Mouse (Mus musculus) neural tube, embryonic 11.5 days (tissue): Measurements from ENCODE around the gene Abi2. TPM values are rescaled to one million over a fixed set of nuclear protein-coding genes. Genes with fewer than 3 reads are reported as not detected.

Source experiments
- ATAC-seq: fragments of 200-750 bp; cut with Nextera tagmentation; 2 replicates; pipeline ENCODE4 v1.8.0; 2017; ENCODE audit warnings: moderate number of reproducible peaks, mild to moderate bottlenecking, moderate TSS enrichment, moderate library complexity; ENCODE audit not compliant: insufficient read depth, low FRiP score, low TSS enrichment
- DNase-seq: peaks from one replicate; pipeline ENCODE4 v3.0.0-alpha.2; 2015; ENCODE audit warnings: low spot score
- H3K27ac ChIP-seq: fragments of 300-500 bp; sonication (generic); 2 replicates; pipeline ENCODE4 v1.5.1; 2014; ENCODE audit warnings: low read depth, mild to moderate bottlenecking, low read length
- H3K27me3 ChIP-seq: fragments of 300-500 bp; sonication (generic); 2 replicates; pipeline ENCODE4 v1.6.1; 2014; ENCODE audit warnings: mild to moderate bottlenecking, low read length, mixed read lengths; ENCODE audit not compliant: control insufficient read depth, insufficient read depth
- H3K36me3 ChIP-seq: fragments of 300-500 bp; sonication (generic); 2 replicates; pipeline ENCODE4 v1.6.1; 2014; ENCODE audit warnings: mild to moderate bottlenecking, low read length, moderate library complexity, mixed read lengths; ENCODE audit not compliant: control insufficient read depth, insufficient read depth
- H3K4me1 ChIP-seq: fragments of 300-500 bp; sonication (generic); 2 replicates; pipeline ENCODE4 v1.6.1; 2014; ENCODE audit warnings: low read length, mixed read lengths; ENCODE audit not compliant: control insufficient read depth, insufficient read depth
- H3K4me2 ChIP-seq: fragments of 300-500 bp; sonication (generic); 2 replicates; pipeline ENCODE4 v1.6.1; 2014; ENCODE audit warnings: low read depth, mild to moderate bottlenecking, moderate library complexity
- H3K4me3 ChIP-seq: fragments of 300-500 bp; sonication (generic); 2 replicates; pipeline ENCODE4 v1.5.1; 2014; ENCODE audit warnings: low read depth, low read length
- H3K9ac ChIP-seq: fragments of 300-500 bp; sonication (generic); 2 replicates; pipeline ENCODE4 v1.6.1; 2014; ENCODE audit warnings: mild to moderate bottlenecking, low read length
- H3K9me3 ChIP-seq: fragments of 300-500 bp; sonication (generic); 2 replicates; pipeline ENCODE4 v1.6.1; 2016; ENCODE audit warnings: low read length; ENCODE audit not compliant: control insufficient read depth
- WGBS: fragments of 180-500 bp; shearing (Covaris S2); extraction: QIAGEN DNeasy Blood & Tissue Kit; methylation state at CpG from one replicate; pipeline ENCODE4 v1.1.7; 2014; 5-methylcytosine and 5-hydroxymethylcytosine counted together
- polyA plus RNA-seq: library from polyadenylated mRNA; unstranded; fragments of >200 nt; fragmentation: Nextera tagmentation; extraction: Ambion mirVana; gene quantifications from 2 replicates; pipeline ENCODE4 v1.2.1, GENCODE M21; 2014

Gene Abi2
- polyA plus RNA-seq, result 49.6 and 53.6 TPM in 2 replicates

- no peaks in the 10 kb centered on the region for H3K27me3 ChIP-seq
- peak within 1 kb of the TSS; percentile 98 for H3K27ac ChIP-seq
- ATAC-seq (peak; percentile 92), DNase-seq (peak; percentile 98)
- no peaks in the 10 kb centered on the region for H3K4me1 ChIP-seq
- no peaks in the 10 kb centered on the region for H3K36me3 ChIP-seq
- peak within 1 kb of the TSS; percentile 95 for H3K9ac ChIP-seq
- WGBS, result 0% methylated on average over 24 of the region's 69 CpGs
- no peaks in the 10 kb centered on the region for H3K9me3 ChIP-seq
- peak within 1 kb of the TSS; percentile 61 for H3K4me2 ChIP-seq
- peak within 1 kb of the TSS; percentile 90 for H3K4me3 ChIP-seq
Observed at GRCm38 (mm10) chr1:60409168-60409828, at the start of gene Abi2. Abi2 (plus strand) TSS chr1:60409619.

GRCm38 (mm10) chr1:60361626-60362025, 47.8 kb upstream of the Abi2 start:
- H3K27ac ChIP-seq, result no peak overlapping the region
- no peaks in the 10 kb centered on the region for H3K27me3 ChIP-seq
- no peak overlapping the region for H3K9ac ChIP-seq
- H3K4me3 ChIP-seq, result no peak overlapping the region
- DNase-seq (no peak), ATAC-seq (no peak)
- no peak overlapping the region for H3K4me2 ChIP-seq
- 0 out of 2 replicates have a peak, but pooled peaks cover 2% of the 10 kb centered on the region for H3K4me1 ChIP-seq
- WGBS, result 100% methylated on average over 1 of the region's 1 CpGs
- no peaks in the 10 kb centered on the region for H3K9me3 ChIP-seq
- H3K36me3 ChIP-seq, result 0 out of 2 replicates have a peak, but pooled peaks cover 2% of the 10 kb centered on the region

DNA sequence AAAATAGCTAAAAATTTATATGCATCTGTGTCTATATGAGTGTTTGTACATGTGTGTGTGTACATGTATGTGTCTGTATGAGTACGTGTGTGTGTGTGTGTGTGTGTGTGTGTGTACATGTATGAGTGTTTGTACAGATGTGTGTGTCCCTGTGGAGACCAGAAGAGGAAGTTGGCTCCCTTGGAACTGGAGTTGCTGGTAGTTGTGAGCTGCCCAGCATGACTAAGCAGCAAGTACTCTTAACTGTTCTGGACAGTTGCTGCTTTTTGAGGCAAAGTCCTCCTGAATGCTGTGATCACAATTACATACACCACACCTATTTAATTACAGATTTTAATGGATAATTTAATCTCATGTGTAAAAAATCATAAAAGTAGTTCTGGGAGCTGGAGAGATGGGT, 32.9 kb upstream of the Abi2 start:
- WGBS, result 90% methylated on average over 1 of the region's 1 CpGs
- Histone ChIP-seq H3K9ac (no peak overlapping the region), H3K27me3 (no peaks in the 10 kb centered on the region), H3K9me3 (no peaks in the 10 kb centered on the region), H3K4me2 (no peak overlapping the region), H3K4me1 (no peaks in the 10 kb centered on the region), H3K4me3 (no peak overlapping the region), H3K36me3 (peaks cover 4% of the 10 kb centered on the region), H3K27ac (no peak overlapping the region)
- DNase-seq (no peak), ATAC-seq (no peak)

GRCm38 (mm10) chr1:60381910-60382309, 27.5 kb upstream of the Abi2 start:
- ATAC-seq (no peak), DNase-seq (no peak)
- 92% methylated on average over 3 of the region's 3 CpGs for WGBS
- Histone ChIP-seq H3K36me3 (peaks cover 2% of the 10 kb centered on the region), H3K4me2 (no peak overlapping the region), H3K27ac (no peak overlapping the region), H3K27me3 (no peaks in the 10 kb centered on the region), H3K9ac (no peak overlapping the region), H3K4me3 (no peak overlapping the region), H3K4me1 (no peaks in the 10 kb centered on the region), H3K9me3 (no peaks in the 10 kb centered on the region)

- Histone ChIP-seq H3K27me3 (no peaks in the 10 kb centered on the region), H3K4me3 (no peak overlapping the region), H3K27ac (no peak overlapping the region), H3K9me3 (no peaks in the 10 kb centered on the region), H3K36me3 (no peaks in the 10 kb centered on the region), H3K9ac (no peak overlapping the region), H3K4me2 (no peak overlapping the region), H3K4me1 (no peaks in the 10 kb centered on the region)
- 97% methylated on average over 1 of the region's 1 CpGs for WGBS
- ATAC-seq, result no peak
- no peak for DNase-seq
Observed at GRCm38 (mm10) chr1:60404848-60405247, 4.6 kb upstream of the Abi2 start.

DNA sequence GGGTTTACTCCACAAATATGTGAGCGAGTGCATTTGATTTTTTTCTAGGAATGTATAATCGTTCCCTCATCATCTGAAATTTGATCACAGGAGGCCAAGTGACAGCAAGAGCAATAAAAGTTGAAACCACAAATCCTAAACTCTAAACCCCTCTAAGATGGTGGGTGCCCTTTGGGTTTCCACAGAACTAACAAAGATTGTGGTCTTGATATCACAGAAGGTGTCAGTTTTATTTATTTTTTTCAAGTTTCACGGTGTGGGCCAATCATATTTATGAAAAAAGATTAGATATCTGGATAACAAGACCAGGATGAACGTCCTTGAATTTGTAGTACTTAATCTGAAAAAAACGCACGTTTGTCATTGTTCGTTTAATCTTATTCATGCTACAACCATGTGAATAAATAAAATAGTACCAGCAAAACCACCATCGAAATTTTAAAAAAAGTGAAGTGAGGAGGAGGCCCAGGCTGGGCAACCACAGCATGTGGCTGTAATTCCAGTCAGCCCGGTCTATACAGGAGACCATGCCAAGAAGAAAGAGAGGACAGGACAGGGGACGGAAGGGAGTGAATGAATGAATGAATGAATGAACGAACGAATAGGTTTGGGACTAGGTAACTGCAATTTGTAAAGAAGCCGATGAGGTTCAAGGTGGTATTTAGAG, 785 bp upstream of the Abi2 start:
- ATAC-seq (peak; percentile 61), DNase-seq (no peak)
- Histone ChIP-seq H3K36me3 (no peaks in the 10 kb centered on the region), H3K4me3 (peak overlapping the region; percentile 90), H3K9me3 (no peaks in the 10 kb centered on the region), H3K27ac (peak overlapping the region; percentile 98), H3K4me1 (no peaks in the 10 kb centered on the region), H3K9ac (peak overlapping the region; percentile 95), H3K27me3 (no peaks in the 10 kb centered on the region), H3K4me2 (peak overlapping the region; percentile 61)
- 21% methylated on average over 13 of the region's 13 CpGs for WGBS

DNA sequence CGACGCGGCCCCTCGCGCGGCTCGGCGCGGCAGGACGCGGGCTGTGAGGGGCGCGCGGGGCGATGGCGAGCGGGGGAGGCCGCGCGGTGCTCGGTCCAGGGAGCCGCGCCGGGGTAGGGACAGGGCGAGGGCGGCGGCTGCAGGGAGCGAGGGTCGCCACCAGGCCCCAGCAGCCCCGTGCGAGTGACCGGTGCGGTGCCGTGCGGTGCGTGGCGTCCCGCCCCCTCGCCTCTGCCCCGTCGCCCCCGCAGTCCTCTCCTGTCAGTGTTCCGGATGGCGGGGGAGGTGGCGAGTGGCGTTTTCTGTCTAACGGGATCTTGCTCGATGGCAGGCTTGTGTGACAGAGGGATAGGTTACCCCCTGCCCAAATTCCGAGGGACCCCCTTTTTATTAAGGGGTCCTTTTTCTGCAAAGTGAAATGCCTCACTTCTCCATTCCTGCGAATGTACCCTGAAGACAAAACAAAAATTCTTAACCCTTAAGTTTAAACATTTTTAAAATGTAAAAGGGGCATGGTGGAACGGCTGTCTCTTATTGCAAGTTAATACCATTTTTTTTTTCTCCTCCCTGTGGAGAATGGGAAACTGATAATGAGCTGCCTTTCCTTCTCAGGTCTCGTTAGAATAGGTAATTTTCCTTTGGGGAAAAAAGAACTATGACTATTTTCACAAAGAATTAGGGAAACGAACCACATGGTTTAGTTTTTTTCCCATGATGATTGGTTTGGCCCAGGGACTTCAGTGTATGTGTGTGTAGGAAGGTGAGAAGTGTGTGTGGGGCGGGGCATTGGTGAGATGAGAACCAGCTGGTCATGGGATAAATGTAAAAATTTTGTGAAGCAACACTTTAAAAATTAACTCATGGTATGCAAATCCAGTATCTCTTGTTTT, 754 bp downstream of the Abi2 start:
- 1% methylated on average over 50 of the region's 54 CpGs for WGBS

DNA sequence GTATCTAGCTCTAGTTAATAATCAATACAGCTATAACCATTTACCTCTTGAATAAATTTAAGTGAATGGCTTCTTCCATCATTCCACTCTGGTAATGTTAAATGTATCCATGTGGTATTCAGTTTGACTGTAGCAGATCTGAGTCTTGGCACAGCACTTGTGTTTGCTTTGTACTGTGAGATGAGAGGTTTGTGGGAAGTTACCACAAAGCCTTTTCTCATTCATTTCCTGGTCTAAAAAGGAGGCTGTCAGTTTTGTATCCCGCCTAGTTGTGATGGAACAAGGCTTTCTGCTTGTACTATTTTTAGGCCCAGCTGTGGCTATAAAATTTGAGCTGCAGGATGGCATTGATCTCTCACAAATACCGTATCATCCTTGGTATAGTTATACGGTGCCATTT, 7.3 kb downstream of the Abi2 start:
- DNase-seq, result no peak
- 82% methylated on average over 3 of the region's 3 CpGs for WGBS

More for the DNA sequence above, 754 bp downstream of the Abi2 start:
- DNase-seq (no peak), ATAC-seq (peak; percentile 79)
- no peaks in the 10 kb centered on the region for H3K4me1 ChIP-seq
- H3K27ac ChIP-seq, result peak overlapping the region; percentile 98
- peak overlapping the region; percentile 90 for H3K4me3 ChIP-seq
- peak overlapping the region; percentile 95 for H3K9ac ChIP-seq
- H3K4me2 ChIP-seq, result peak overlapping the region; percentile 61
- no peaks in the 10 kb centered on the region for H3K27me3 ChIP-seq
- no peaks in the 10 kb centered on the region for H3K9me3 ChIP-seq
- no peaks in the 10 kb centered on the region for H3K36me3 ChIP-seq

More for the DNA sequence above, 7.3 kb downstream of the Abi2 start:
- no peaks in the 10 kb centered on the region for H3K36me3 ChIP-seq
- H3K9ac ChIP-seq, result no peak overlapping the region
- H3K4me2 ChIP-seq, result no peak overlapping the region
- H3K4me3 ChIP-seq, result no peak overlapping the region
- H3K9me3 ChIP-seq, result no peaks in the 10 kb centered on the region
- no peaks in the 10 kb centered on the region for H3K4me1 ChIP-seq
- no peak overlapping the region for H3K27ac ChIP-seq
- H3K27me3 ChIP-seq, result no peaks in the 10 kb centered on the region
- ATAC-seq, result no peak
